Mouse (Mus musculus): ENCODE measurements around the gene Sept9. TPM values are rescaled to one million over a fixed set of nuclear protein-coding genes. Genes with fewer than 3 reads are reported as not detected.

The Sept9 gene
- total and polyA plus RNA-seq, 2 experiments from 2014 or later = 112 TPM

GRCm38 (mm10) chr11:117288765-117289164 lies 89.3 kb downstream of the Sept9 start:
- Histone ChIP-seq H3K4me2 (ENCODE audit: low read depth) (no peak overlapping the region), H3K4me3 (ENCODE audit: low read depth, low read length) (no peak overlapping the region), H3K9me3 (ENCODE audit: low read length) (no peaks in the 10 kb centered on the region), H3K9ac (no peak overlapping the region), H3K27me3 (ENCODE audit: insufficient read depth, low read length) (no peaks in the 10 kb centered on the region), H3K27ac (ENCODE audit: low read depth, low read length) (no peak overlapping the region), H3K36me3 (ENCODE audit: insufficient read depth) (0 out of 2 replicates have a peak, but pooled peaks cover 5% of the 10 kb centered on the region), H3K4me1 (ENCODE audit: insufficient read depth) (no peaks in the 10 kb centered on the region)
- no peak for TF ChIP-seq CTCF (IDR thresholded peaks at IDR 0.05; ENCODE audit: low read depth)
- no peak for DNase-seq
- no peak for ATAC-seq
- WGBS = 90% methylated on average over 8 of the region's 8 CpGs

GRCm38 (mm10) chr11:117291271-117292059 lies 92.0 kb downstream of the Sept9 start:
- H3K27ac ChIP-seq (ENCODE audit: low read depth, low read length) = no peak overlapping the region
- H3K9me3 ChIP-seq (ENCODE audit: low read length) = no peaks in the 10 kb centered on the region
- H3K4me3 ChIP-seq (ENCODE audit: low read depth, low read length) = no peak overlapping the region
- no peaks in the 10 kb centered on the region for H3K27me3 ChIP-seq (ENCODE audit: insufficient read depth, low read length)
- ATAC-seq = no peak
- peaks cover 2% of the 10 kb centered on the region; the same call in 1 of the 2 replicates for H3K4me1 ChIP-seq (ENCODE audit: insufficient read depth)
- WGBS = 95% methylated on average over 30 of the region's 30 CpGs
- H3K4me2 ChIP-seq (ENCODE audit: low read depth) = no peak overlapping the region
- DNase-seq = no peak
- TF ChIP-seq CTCF (IDR thresholded peaks at IDR 0.05; ENCODE audit: low read depth) = no peak
- 0 out of 2 replicates have a peak, but pooled peaks cover 5% of the 10 kb centered on the region for H3K36me3 ChIP-seq (ENCODE audit: insufficient read depth)
- H3K9ac ChIP-seq = no peak overlapping the region

GRCm38 (mm10) chr11:117292446-117292845 lies 93.0 kb downstream of the Sept9 start:
- no peak for DNase-seq
- TF ChIP-seq CTCF (IDR thresholded peaks at IDR 0.05; ENCODE audit: low read depth) = no peak
- Histone ChIP-seq H3K27ac (ENCODE audit: low read depth, low read length) (no peak overlapping the region), H3K36me3 (ENCODE audit: insufficient read depth) (0 out of 2 replicates have a peak, but pooled peaks cover 5% of the 10 kb centered on the region), H3K27me3 (ENCODE audit: insufficient read depth, low read length) (no peaks in the 10 kb centered on the region), H3K4me3 (ENCODE audit: low read depth, low read length) (no peak overlapping the region), H3K9ac (no peak overlapping the region), H3K4me2 (ENCODE audit: low read depth) (no peak overlapping the region), H3K4me1 (ENCODE audit: insufficient read depth) (peaks cover 2% of the 10 kb centered on the region; the same call in 1 of the 2 replicates), H3K9me3 (ENCODE audit: low read length) (no peaks in the 10 kb centered on the region)
- no peak for ATAC-seq
- WGBS = 91% methylated on average over 11 of the region's 11 CpGs

- H3K27me3 ChIP-seq (ENCODE audit: insufficient read depth, low read length) = no peaks in the 10 kb centered on the region
- H3K9ac ChIP-seq = no peak overlapping the region
- TF ChIP-seq CTCF (IDR thresholded peaks at IDR 0.05; ENCODE audit: low read depth) = no peak
- peaks cover 2% of the 10 kb centered on the region; the same call in 1 of the 2 replicates for H3K4me1 ChIP-seq (ENCODE audit: insufficient read depth)
- 0 out of 2 replicates have a peak, but pooled peaks cover 5% of the 10 kb centered on the region for H3K36me3 ChIP-seq (ENCODE audit: insufficient read depth)
- no peak overlapping the region for H3K4me3 ChIP-seq (ENCODE audit: low read depth, low read length)
- no peak overlapping the region for H3K27ac ChIP-seq (ENCODE audit: low read depth, low read length)
- 0 out of 2 replicates have a peak, but pooled peaks have one; percentile 25 for ATAC-seq
- H3K9me3 ChIP-seq (ENCODE audit: low read length) = no peaks in the 10 kb centered on the region
- no peak overlapping the region for H3K4me2 ChIP-seq (ENCODE audit: low read depth)
- DNase-seq = peak; percentile 25
- WGBS = 57% methylated on average over 7 of the region's 7 CpGs
Measured at GRCm38 (mm10) chr11:117295266-117295665, 95.8 kb downstream of the Sept9 start.

- Histone ChIP-seq H3K27me3 (ENCODE audit: insufficient read depth, low read length) (no peaks in the 10 kb centered on the region), H3K4me3 (ENCODE audit: low read depth, low read length) (no peak overlapping the region), H3K4me1 (ENCODE audit: insufficient read depth) (peaks cover 2% of the 10 kb centered on the region; the same call in 1 of the 2 replicates), H3K9me3 (ENCODE audit: low read length) (no peaks in the 10 kb centered on the region), H3K9ac (no peak overlapping the region), H3K4me2 (ENCODE audit: low read depth) (no peak overlapping the region), H3K27ac (ENCODE audit: low read depth, low read length) (peak overlapping the region; percentile 15; the same call in 1 of the 2 replicates), H3K36me3 (ENCODE audit: insufficient read depth) (0 out of 2 replicates have a peak, but pooled peaks cover 4% of the 10 kb centered on the region)
- DNase-seq (no peak), ATAC-seq (no peak)
- no peak for TF ChIP-seq CTCF (IDR thresholded peaks at IDR 0.05; ENCODE audit: low read depth)
- WGBS = 73% methylated on average over 4 of the region's 4 CpGs
Measured at GRCm38 (mm10) chr11:117296116-117296499, 96.6 kb downstream of the Sept9 start.

- peak; percentile 8 for DNase-seq
- H3K27ac ChIP-seq (ENCODE audit: low read depth, low read length) = peak overlapping the region; percentile 15; the same call in 1 of the 2 replicates
- H3K9me3 ChIP-seq (ENCODE audit: low read length) = no peaks in the 10 kb centered on the region
- no peaks in the 10 kb centered on the region for H3K27me3 ChIP-seq (ENCODE audit: insufficient read depth, low read length)
- no peak for TF ChIP-seq CTCF (IDR thresholded peaks at IDR 0.05; ENCODE audit: low read depth)
- H3K4me3 ChIP-seq (ENCODE audit: low read depth, low read length) = no peak overlapping the region
- peaks cover 2% of the 10 kb centered on the region; the same call in 1 of the 2 replicates for H3K4me1 ChIP-seq (ENCODE audit: insufficient read depth)
- 58% methylated on average over 14 of the region's 14 CpGs for WGBS
- H3K4me2 ChIP-seq (ENCODE audit: low read depth) = no peak overlapping the region
- no peaks in the 10 kb centered on the region for H3K36me3 ChIP-seq (ENCODE audit: insufficient read depth)
- H3K9ac ChIP-seq = no peak overlapping the region
- peak; percentile 73 for ATAC-seq
Measured at GRCm38 (mm10) chr11:117296500-117297189, 97.2 kb downstream of the Sept9 start.
